Mouse (Mus musculus): ENCODE data around the gene Gm11563. TPM values are rescaled to one million over a fixed set of nuclear protein-coding genes. Genes with fewer than 3 reads are reported as not detected.

Gm11563 gene
- polyA plus RNA-seq, 1 experiment from 2014 or later = not detected

Other genes starting within 250 kb of the Gm11563 start
- not detected in 2 replicates for gene Krt12, start 236.7 kb downstream of the Gm11563 start, polyA plus RNA-seq (2015; fragmentation: Nextera tagmentation; extraction: Ambion mirVana)
- 2.3 and 3.2 TPM in 2 replicates for gene Krt20, start 220.8 kb downstream of the Gm11563 start, polyA plus RNA-seq (2015; fragmentation: Nextera tagmentation; extraction: Ambion mirVana)
- 0.52 and 0.57 TPM in 2 replicates for gene Krt23, start 165.8 kb downstream of the Gm11563 start, polyA plus RNA-seq (2015; fragmentation: Nextera tagmentation; extraction: Ambion mirVana)
- not detected in 2 replicates for gene Krt39, start 137.6 kb downstream of the Gm11563 start, polyA plus RNA-seq (2015; fragmentation: Nextera tagmentation; extraction: Ambion mirVana)
- gene Krt40, start 115.8 kb downstream of the Gm11563 start, polyA plus RNA-seq (2015; fragmentation: Nextera tagmentation; extraction: Ambion mirVana) = not detected in 2 replicates
- not detected in 2 replicates for gene Krtap3-3, start 108.1 kb downstream of the Gm11563 start, polyA plus RNA-seq (2015; fragmentation: Nextera tagmentation; extraction: Ambion mirVana)
- gene Krtap3-2, start 102.1 kb downstream of the Gm11563 start, polyA plus RNA-seq (2015; fragmentation: Nextera tagmentation; extraction: Ambion mirVana) = not detected in 2 replicates
- gene Gm11939, start 99.5 kb downstream of the Gm11563 start, polyA plus RNA-seq (2015; fragmentation: Nextera tagmentation; extraction: Ambion mirVana) = not detected in 2 replicates
- not detected in 2 replicates for gene Krtap3-1, start 92.3 kb downstream of the Gm11563 start, polyA plus RNA-seq (2015; fragmentation: Nextera tagmentation; extraction: Ambion mirVana)
- gene Krtap1-5, start 77.9 kb downstream of the Gm11563 start, polyA plus RNA-seq (2015; fragmentation: Nextera tagmentation; extraction: Ambion mirVana) = not detected in 2 replicates
- gene Krtap1-4, start 75.3 kb downstream of the Gm11563 start, polyA plus RNA-seq (2015; fragmentation: Nextera tagmentation; extraction: Ambion mirVana) = not detected in 2 replicates
- not detected in 2 replicates for gene Krtap1-3, start 67.6 kb downstream of the Gm11563 start, polyA plus RNA-seq (2015; fragmentation: Nextera tagmentation; extraction: Ambion mirVana)
- not detected in 2 replicates for gene Krtap9-3, start 60.9 kb downstream of the Gm11563 start, polyA plus RNA-seq (2015; fragmentation: Nextera tagmentation; extraction: Ambion mirVana)
- not detected in 2 replicates for gene Gm11938, start 55.7 kb downstream of the Gm11563 start, polyA plus RNA-seq (2015; fragmentation: Nextera tagmentation; extraction: Ambion mirVana)
- gene Gm11937, start 48.8 kb downstream of the Gm11563 start, polyA plus RNA-seq (2015; fragmentation: Nextera tagmentation; extraction: Ambion mirVana) = not detected in 2 replicates
- gene Krtap2-4, start 44.1 kb downstream of the Gm11563 start, polyA plus RNA-seq (2015; fragmentation: Nextera tagmentation; extraction: Ambion mirVana) = not detected in 2 replicates
- not detected in 2 replicates for gene Gm11562, start 38.5 kb downstream of the Gm11563 start, polyA plus RNA-seq (2015; fragmentation: Nextera tagmentation; extraction: Ambion mirVana)
- gene Krtap4-1, start 30.7 kb downstream of the Gm11563 start, polyA plus RNA-seq (2015; fragmentation: Nextera tagmentation; extraction: Ambion mirVana) = not detected in 2 replicates
- not detected in 2 replicates for gene Krtap4-2, start 23.9 kb downstream of the Gm11563 start, polyA plus RNA-seq (2015; fragmentation: Nextera tagmentation; extraction: Ambion mirVana)
- gene Krtap4-7, start 14.9 kb downstream of the Gm11563 start, polyA plus RNA-seq (2015; fragmentation: Nextera tagmentation; extraction: Ambion mirVana) = not detected in 2 replicates
- not detected in 2 replicates for gene Gm11555, start 8.7 kb downstream of the Gm11563 start, polyA plus RNA-seq (2015; fragmentation: Nextera tagmentation; extraction: Ambion mirVana)
- gene Krtap4-6, start 7.0 kb upstream of the Gm11563 start, polyA plus RNA-seq (2015; fragmentation: Nextera tagmentation; extraction: Ambion mirVana) = not detected in 2 replicates
- gene Gm14190, start 31.8 kb upstream of the Gm11563 start, polyA plus RNA-seq (2015; fragmentation: Nextera tagmentation; extraction: Ambion mirVana) = not detected in 2 replicates
- not detected in 2 replicates for gene Gm14180, start 75.3 kb upstream of the Gm11563 start, polyA plus RNA-seq (2015; fragmentation: Nextera tagmentation; extraction: Ambion mirVana)
- not detected in 2 replicates for gene Gm11595, start 114.0 kb upstream of the Gm11563 start, polyA plus RNA-seq (2015; fragmentation: Nextera tagmentation; extraction: Ambion mirVana)
- gene Krtap4-8, start 121.7 kb upstream of the Gm11563 start, polyA plus RNA-seq (2015; fragmentation: Nextera tagmentation; extraction: Ambion mirVana) = not detected in 2 replicates
- gene Krtap4-9, start 126.2 kb upstream of the Gm11563 start, polyA plus RNA-seq (2015; fragmentation: Nextera tagmentation; extraction: Ambion mirVana) = not detected in 2 replicates
- gene Gm11596, start 134.5 kb upstream of the Gm11563 start, polyA plus RNA-seq (2015; fragmentation: Nextera tagmentation; extraction: Ambion mirVana) = not detected in 2 replicates
- gene Gm11569, start 140.0 kb upstream of the Gm11563 start, polyA plus RNA-seq (2015; fragmentation: Nextera tagmentation; extraction: Ambion mirVana) = not detected in 2 replicates
- gene Gm11554, start 145.5 kb upstream of the Gm11563 start, polyA plus RNA-seq (2015; fragmentation: Nextera tagmentation; extraction: Ambion mirVana) = not detected in 2 replicates
- gene Krtap4-13, start 150.9 kb upstream of the Gm11563 start, polyA plus RNA-seq (2015; fragmentation: Nextera tagmentation; extraction: Ambion mirVana) = not detected in 2 replicates
- gene Gm11564, start 156.7 kb upstream of the Gm11563 start, polyA plus RNA-seq (2015; fragmentation: Nextera tagmentation; extraction: Ambion mirVana) = not detected in 2 replicates
- not detected in 2 replicates for gene 2300003K06Rik, start 179.1 kb upstream of the Gm11563 start, polyA plus RNA-seq (2015; fragmentation: Nextera tagmentation; extraction: Ambion mirVana)
- not detected in 2 replicates for gene Krtap4-16, start 192.6 kb upstream of the Gm11563 start, polyA plus RNA-seq (2015; fragmentation: Nextera tagmentation; extraction: Ambion mirVana)
- not detected in 2 replicates for gene Gm11568, start 199.0 kb upstream of the Gm11563 start, polyA plus RNA-seq (2015; fragmentation: Nextera tagmentation; extraction: Ambion mirVana)
- gene Gm11559, start 205.5 kb upstream of the Gm11563 start, polyA plus RNA-seq (2015; fragmentation: Nextera tagmentation; extraction: Ambion mirVana) = not detected in 2 replicates
- gene Krtap9-1, start 214.4 kb upstream of the Gm11563 start, polyA plus RNA-seq (2015; fragmentation: Nextera tagmentation; extraction: Ambion mirVana) = not detected in 2 replicates
- not detected in 2 replicates for gene Gm11567, start 220.2 kb upstream of the Gm11563 start, polyA plus RNA-seq (2015; fragmentation: Nextera tagmentation; extraction: Ambion mirVana)
- not detected in 2 replicates for gene Krtap31-1, start 249.0 kb upstream of the Gm11563 start, polyA plus RNA-seq (2015; fragmentation: Nextera tagmentation; extraction: Ambion mirVana)